In the genomic region with DNA sequence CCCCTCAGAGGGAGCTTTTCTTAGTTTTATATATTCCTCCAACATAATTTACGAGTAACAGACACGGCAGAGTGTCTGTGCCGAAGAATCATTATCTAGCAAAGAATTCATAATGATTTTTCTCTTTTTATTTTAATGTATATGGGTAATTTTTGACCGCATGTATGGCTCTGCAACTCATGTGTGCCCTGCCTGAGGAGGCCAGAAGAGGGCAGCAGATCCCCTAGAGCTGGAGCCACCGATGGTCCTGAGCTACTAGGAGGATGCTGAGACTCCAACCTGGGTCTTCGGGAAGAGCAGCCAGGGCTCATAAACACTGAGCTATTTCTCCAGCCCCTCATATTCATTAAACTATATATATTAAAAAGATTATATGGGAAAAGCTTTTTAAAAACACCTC, we compare ENCODE assay signal across 15 mouse cellular contexts. TPM values are rescaled to one million over a fixed set of nuclear protein-coding genes. Genes with fewer than 3 reads are reported as not detected.
A peak's percentile ranks its signal among the peaks of the same experiment; 100 is the strongest.
DNase-seq lines count a peak whose midpoint lies in the region; ATAC-seq and TF ChIP-seq lines count a peak whose summit lies in the region.
"Had no signal": no experiment of that assay in that cellular context is flagged by ENCODE, and none has a peak within 500 bp of the region (broad histone marks: within the 10 kb centered on the region; RNA-seq: fewer than 3 reads in every experiment).

No protein-coding gene starts in this region.

- H3K36me3 ChIP-seq in kidney, embryonic 16.5 days (ENCODE audit: insufficient read depth, low read length): peaks cover 74% of the 10 kb centered on the region

- no peaks in the 10 kb centered on the region for H3K27me3 ChIP-seq in kidney, embryonic 16.5 days (ENCODE audit: insufficient read depth, low read length)
- H3K27me3 ChIP-seq: intestine, embryonic 15.5 days; limb, embryonic 12.5 days; neural tube, embryonic 13.5 days had no signal

- H3K4me3 ChIP-seq in kidney, embryonic 16.5 days (ENCODE audit: low read length): no peak overlapping the region
- H3K4me3 ChIP-seq in embryonic fibroblast, embryonic 13.5 days (ENCODE audit: insufficient read depth, low read length): no peak overlapping the region
- H3K4me3 ChIP-seq: heart, embryonic 10.5 days; intestine, embryonic 15.5 days; limb, embryonic 12.5 days; neural tube, embryonic 13.5 days had no signal

- H3K9me3 ChIP-seq in kidney, embryonic 16.5 days (ENCODE audit: low read length): no peaks in the 10 kb centered on the region
- H3K9me3 ChIP-seq: heart, embryonic 10.5 days; intestine, embryonic 15.5 days; limb, embryonic 12.5 days; neural tube, embryonic 13.5 days had no signal

- H3K9ac ChIP-seq in kidney, embryonic 16.5 days (replicated peaks; ENCODE audit: low read length): no peak overlapping the region
- H3K9ac ChIP-seq: intestine, embryonic 15.5 days; limb, embryonic 12.5 days; neural tube, embryonic 13.5 days had no signal

- ATAC-seq in kidney, embryonic 16.5 days (ENCODE audit: low FRiP score, low TSS enrichment): no peak
- ATAC-seq: intestine, embryonic 15.5 days had no signal

- peak; percentile 27; the same call in 1 of the 2 replicates for TF ChIP-seq CTCF in embryonic fibroblast, embryonic 13.5 days (IDR thresholded peaks at IDR 0.05; ENCODE audit: borderline replicate concordance, insufficient read depth, low read length)

- no peak for TF ChIP-seq POLR2A in embryonic fibroblast, embryonic 13.5 days (IDR thresholded peaks at IDR 0.05; ENCODE audit: low read depth, low read length)

- H3K4me1 ChIP-seq in kidney, embryonic 16.5 days (ENCODE audit: insufficient read depth, low read length): no peaks in the 10 kb centered on the region
- no peaks in the 10 kb centered on the region for H3K4me1 ChIP-seq in embryonic fibroblast, embryonic 13.5 days (ENCODE audit: control insufficient read depth, insufficient read depth, low read length)
- H3K4me1 ChIP-seq: heart, embryonic 10.5 days; intestine, embryonic 15.5 days had no signal

- no peak overlapping the region for H3K4me2 ChIP-seq in kidney, embryonic 16.5 days (replicated peaks; ENCODE audit: low read depth, low read length)
- H3K4me2 ChIP-seq: intestine, embryonic 15.5 days; limb, embryonic 12.5 days; neural tube, embryonic 13.5 days had no signal

- H3K27ac ChIP-seq in kidney, embryonic 16.5 days (ENCODE audit: low read length): no peak overlapping the region
- H3K27ac ChIP-seq in embryonic fibroblast, embryonic 13.5 days (ENCODE audit: insufficient read depth, low read length): no peak overlapping the region
- H3K27ac ChIP-seq: heart, embryonic 10.5 days; intestine, embryonic 15.5 days; limb, embryonic 12.5 days; neural tube, embryonic 13.5 days had no signal

- 91% methylated on average over 6 of the region's 6 CpGs for WGBS in kidney, embryonic 16.5 days

- DNase-seq in cerebellum, postnatal 10 days: peak; percentile 28 to 30
- no peak for DNase-seq in cerebellum, adult 11 months
- DNase-seq in kidney, postnatal 4 days: peak; percentile 33 to 38
- DNase-seq in A20 (ENCODE audit: low read depth, low spot score): peak; percentile 21
- no peak for DNase-seq in frontal cortex, postnatal 14 days (ENCODE audit: low spot score in 2 of 2)
- DNase-seq in spleen, postnatal 36 days (ENCODE audit: low spot score in 2 of 2): no peak
- DNase-seq: adrenal gland, adult 8-10 months; cerebellum, postnatal 36 days; right cerebral cortex, postnatal 4 days had no signal

RNA-seq across cellular contexts. Expression of a gene that starts 49.8 kb away (rescaled TPM):
- polyA plus RNA-seq in kidney, embryonic 16.5 days (2015; fragmentation: Nextera tagmentation; extraction: Ambion mirVana): 1.2 and 1.8 TPM in 2 replicates
- not detected in 2 replicates for polyA plus RNA-seq in embryonic fibroblast, embryonic 13.5 days (2011; ENCODE audit: insufficient read length, low read depth, missing spikeins)

Comparison
In these comparisons a context has a peak if more than half of its experiments do, and no peak if none do; other contexts are left out.
1. DNase-seq: peak in cerebellum, postnatal 10 days (2 of 2), kidney, postnatal 4 days (2 of 2) and A20 (single experiment); none in cerebellum, adult 11 months (single experiment), frontal cortex, postnatal 14 days (0 of 2) and spleen, postnatal 36 days (0 of 2).